Mouse (Mus musculus) cerebellum, adult 2 months (tissue): ENCODE measurements at regions not wholly inside any gene's neighbourhood (a gene's known extent, or its start where the extent isn't known, plus 50 kb on each side); places are given as distances from the start of the nearest gene placed in this dataset.

Experiments used
- CTCF ChIP-seq: fragments of 200-500 bp; IDR thresholded peaks from 2 replicates; pipeline ENCODE4 v1.5.1; 2011; ENCODE audit warnings: low read depth, mild to moderate bottlenecking, control low read depth, low read length, moderate library complexity, borderline replicate concordance; ENCODE audit not compliant: insufficient read depth
- POLR2A ChIP-seq: fragments of 200-500 bp; IDR thresholded peaks from 2 replicates; pipeline ENCODE4 v1.6.1; 2011; ENCODE audit warnings: low read length, control low read depth, borderline replicate concordance; ENCODE audit not compliant: insufficient read depth

- TF ChIP-seq POLR2A: no peak
- no peak for TF ChIP-seq CTCF
Observed at GRCm38 (mm10) chr12:30690038-30690437, 105.8 kb downstream of the Tmem18 start.
